Mouse (Mus musculus): ENCODE data around the gene Mien1. TPM values are rescaled to one million over a fixed set of nuclear protein-coding genes. Genes with fewer than 3 reads are reported as not detected.
A peak's percentile ranks its signal among the peaks of the same experiment; 100 is the strongest.

Mien1 gene
- polyA plus RNA-seq, 1 experiment from 2014 or later, result 112 TPM

DNA sequence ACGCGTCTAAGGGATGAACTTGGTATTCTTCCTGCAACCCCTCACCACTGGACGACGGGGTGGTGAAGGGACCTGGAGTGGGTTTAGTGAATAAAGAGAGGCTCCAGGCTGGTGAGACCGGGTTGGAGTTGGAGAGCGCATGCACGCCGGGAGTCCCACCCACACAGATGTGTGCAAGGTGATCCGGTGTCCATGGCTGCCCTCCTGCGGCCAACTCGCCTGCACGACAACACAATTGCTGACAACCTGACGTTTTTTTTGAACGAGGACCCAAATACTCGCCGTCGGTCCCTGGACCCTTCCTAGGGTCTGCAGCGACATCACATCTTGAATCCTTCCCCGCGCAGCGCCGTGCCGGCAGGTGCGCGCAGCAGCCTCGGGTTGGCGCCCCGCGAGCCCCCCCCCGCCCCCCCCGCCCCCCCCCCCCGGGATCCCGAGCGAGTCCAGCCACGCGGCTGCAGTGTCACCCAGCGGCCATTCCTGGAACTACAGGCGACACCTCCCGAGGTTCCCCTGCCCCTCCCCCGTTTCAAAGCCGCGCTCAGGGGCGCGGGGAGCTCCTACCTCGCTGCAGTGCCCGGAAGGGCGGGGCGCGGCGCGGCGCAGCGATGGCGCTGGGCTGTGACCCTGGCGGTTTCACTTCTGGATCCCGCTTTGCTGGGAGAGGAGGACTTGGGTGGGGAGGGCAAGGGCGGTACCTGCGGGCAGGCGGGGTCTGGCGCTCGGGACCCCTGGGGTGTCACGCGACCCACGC lies 18.8 kb upstream of the Mien1 start:
- WGBS, result under 1% methylated on average over 58 of the region's 64 CpGs
- Histone ChIP-seq H3K4me3 (peak overlapping the region; percentile 70), H3K27me3 (ENCODE audit: low read depth, poor library complexity, severe bottlenecking) (peaks cover 55% of the 10 kb centered on the region), H3K36me3 (no peaks in the 10 kb centered on the region), H3K27ac (replicated peaks) (peak overlapping the region; percentile 82), H3K9me3 (replicated peaks) (no peaks in the 10 kb centered on the region), H3K4me1 (peaks cover 19% of the 10 kb centered on the region)
- DNase-seq (ENCODE audit: low spot score), result peak; percentile 84

DNA sequence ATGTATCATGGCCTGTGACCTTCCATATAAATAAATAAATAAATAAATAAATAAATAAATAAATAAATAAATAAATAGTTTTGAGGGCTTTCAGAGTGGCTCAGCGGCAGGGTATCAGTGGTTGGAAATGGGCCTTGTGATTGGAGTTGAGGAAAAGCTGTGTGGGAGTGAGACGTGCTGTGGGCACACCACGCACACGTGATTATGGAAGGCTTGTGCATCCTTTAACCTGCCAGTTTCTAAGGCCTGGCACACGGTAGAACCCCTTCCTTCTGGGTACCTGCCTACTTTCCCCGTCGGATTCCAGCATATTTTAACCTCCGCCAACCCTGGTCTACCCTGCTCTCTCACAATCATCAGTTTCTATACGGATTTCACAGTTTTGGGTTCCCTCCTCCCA lies 18.2 kb upstream of the Mien1 start:
- Histone ChIP-seq H3K27ac (replicated peaks) (peak overlapping the region; percentile 82), H3K27me3 (ENCODE audit: low read depth, poor library complexity, severe bottlenecking) (peaks cover 49% of the 10 kb centered on the region)
- DNase-seq (ENCODE audit: low spot score), result no peak

DNA sequence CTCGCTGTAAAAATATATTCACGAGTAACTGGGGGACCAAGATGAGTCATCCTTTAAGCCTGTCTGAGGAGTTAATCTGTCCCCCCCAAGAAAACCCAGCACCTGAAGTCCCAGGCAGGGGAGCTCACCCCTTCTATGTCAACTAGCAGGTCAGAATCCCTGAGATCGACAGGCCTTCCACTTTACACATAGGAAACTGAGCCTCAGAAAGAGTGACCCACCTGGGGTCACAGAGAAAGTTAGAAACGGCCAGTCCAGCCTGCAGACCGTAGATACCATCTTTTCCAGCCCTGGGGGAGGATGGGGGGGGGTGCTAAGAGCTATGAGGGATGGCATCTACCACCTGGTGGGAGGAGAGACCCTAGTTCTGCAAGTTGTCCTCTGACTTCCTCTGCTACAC lies 17.8 kb upstream of the Mien1 start:
- H3K36me3 ChIP-seq, result no peaks in the 10 kb centered on the region
- no peaks in the 10 kb centered on the region for H3K9me3 ChIP-seq (replicated peaks)
- H3K27me3 ChIP-seq (ENCODE audit: low read depth, poor library complexity, severe bottlenecking), result peaks cover 45% of the 10 kb centered on the region
- 75% methylated on average over 5 of the region's 5 CpGs for WGBS
- DNase-seq (ENCODE audit: low spot score), result no peak
- H3K27ac ChIP-seq (replicated peaks), result no peak overlapping the region
- peaks cover 19% of the 10 kb centered on the region for H3K4me1 ChIP-seq
- H3K4me3 ChIP-seq, result no peak overlapping the region

More for the DNA sequence above, 18.2 kb upstream of the Mien1 start:
- Histone ChIP-seq H3K4me1 (peaks cover 19% of the 10 kb centered on the region), H3K36me3 (no peaks in the 10 kb centered on the region), H3K9me3 (replicated peaks) (no peaks in the 10 kb centered on the region), H3K4me3 (peak overlapping the region; percentile 70)
- WGBS, result 18% methylated on average over 9 of the region's 9 CpGs

DNA sequence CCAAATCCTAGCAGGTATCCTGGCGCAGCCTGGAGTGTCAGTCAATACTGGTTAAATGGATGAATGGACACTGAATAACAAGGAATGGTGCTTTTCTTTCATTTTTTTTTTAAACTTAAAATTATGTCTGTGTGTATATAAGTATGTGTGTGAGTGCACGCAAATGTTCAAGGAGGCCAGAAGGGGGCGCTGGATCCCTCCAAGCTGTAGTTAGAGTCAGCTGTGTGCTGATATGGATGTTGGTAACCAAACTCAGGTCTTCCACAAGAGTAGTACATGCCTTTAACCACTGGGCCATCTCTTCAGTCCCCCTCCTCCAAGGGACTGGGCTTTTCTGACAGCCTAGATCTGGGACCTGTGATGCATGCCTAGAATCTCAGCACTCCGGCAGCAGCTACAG lies 16.7 kb upstream of the Mien1 start:
- Histone ChIP-seq H3K27ac (replicated peaks) (no peak overlapping the region), H3K36me3 (no peaks in the 10 kb centered on the region), H3K27me3 (ENCODE audit: low read depth, poor library complexity, severe bottlenecking) (peaks cover 35% of the 10 kb centered on the region), H3K9me3 (replicated peaks) (no peaks in the 10 kb centered on the region), H3K4me3 (no peak overlapping the region), H3K4me1 (peaks cover 19% of the 10 kb centered on the region)
- DNase-seq (ENCODE audit: low spot score), result no peak
- WGBS, result 83% methylated on average over 4 of the region's 4 CpGs

DNA sequence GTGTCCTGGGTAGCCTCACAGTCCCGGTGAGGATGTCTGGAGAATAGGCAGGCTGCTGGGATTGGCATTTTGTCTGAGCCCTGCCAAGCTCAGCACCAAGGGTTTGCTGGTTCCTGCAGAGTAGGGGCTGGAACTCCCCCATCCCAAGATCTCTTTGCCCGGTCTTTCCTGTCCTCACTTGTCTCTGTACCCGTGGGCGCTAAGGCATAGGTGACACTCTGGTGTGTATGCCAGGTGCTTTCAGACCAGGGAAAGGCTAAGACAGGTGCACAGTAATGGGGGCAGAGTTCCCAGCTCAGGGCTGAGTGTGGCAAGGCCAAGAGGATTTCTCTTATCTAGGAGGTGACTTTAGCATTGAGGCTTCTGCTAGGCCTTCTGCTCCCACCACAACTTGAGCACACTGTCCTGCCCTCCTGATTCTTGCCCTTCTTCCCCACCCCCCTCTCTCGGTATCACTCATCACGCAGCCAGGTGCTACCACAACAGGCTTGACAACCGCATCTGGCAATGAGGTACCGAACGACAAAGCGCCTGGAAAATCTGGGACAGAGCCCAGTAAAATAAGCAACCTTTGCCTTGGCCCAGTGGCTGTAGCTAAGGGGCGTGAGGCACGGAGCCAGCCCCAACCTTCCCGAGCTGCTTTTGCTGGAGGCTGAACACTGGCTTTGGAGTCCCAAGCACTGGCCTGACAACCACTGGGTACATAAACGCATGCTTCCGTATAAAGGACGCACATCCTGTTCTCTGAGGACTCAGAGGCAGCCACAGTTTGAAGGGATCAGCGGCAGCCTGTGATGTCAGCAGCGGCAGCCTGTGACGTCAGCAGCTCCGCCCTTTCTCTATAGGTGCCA lies 11.4 kb upstream of the Mien1 start:
- Histone ChIP-seq H3K36me3 (no peaks in the 10 kb centered on the region), H3K27ac (replicated peaks) (no peak overlapping the region), H3K4me1 (peaks cover 24% of the 10 kb centered on the region), H3K9me3 (replicated peaks) (no peaks in the 10 kb centered on the region), H3K4me3 (no peak overlapping the region), H3K27me3 (ENCODE audit: low read depth, poor library complexity, severe bottlenecking) (peaks cover 47% of the 10 kb centered on the region)
- 89% methylated on average over 20 of the region's 20 CpGs for WGBS
- DNase-seq (ENCODE audit: low spot score), result no peak

DNA sequence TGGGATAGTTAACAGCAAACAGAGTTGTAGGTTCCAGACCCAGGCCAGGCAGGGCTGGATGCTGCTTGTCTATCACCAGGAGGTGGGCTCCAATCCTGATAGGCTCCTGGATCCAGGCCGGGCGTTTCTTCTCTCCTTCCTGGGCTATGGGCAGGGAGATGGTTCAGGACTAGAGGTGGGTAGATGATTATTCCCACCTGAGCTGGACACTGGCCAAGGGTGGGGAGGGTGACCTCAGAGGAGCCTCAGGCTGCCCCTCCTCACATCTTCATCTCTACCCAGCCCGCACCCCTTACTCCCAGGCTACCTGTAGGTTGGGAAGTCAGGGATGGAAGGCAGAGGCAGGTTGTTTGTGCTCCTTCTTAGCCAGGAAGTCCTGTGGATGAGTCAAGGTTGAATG lies 10.6 kb upstream of the Mien1 start:
- H3K27ac ChIP-seq (replicated peaks), result no peak overlapping the region
- peaks cover 50% of the 10 kb centered on the region for H3K27me3 ChIP-seq (ENCODE audit: low read depth, poor library complexity, severe bottlenecking)
- no peaks in the 10 kb centered on the region for H3K9me3 ChIP-seq (replicated peaks)
- H3K4me3 ChIP-seq, result no peak overlapping the region
- H3K4me1 ChIP-seq, result peaks cover 24% of the 10 kb centered on the region
- no peak for DNase-seq (ENCODE audit: low spot score)
- 84% methylated on average over 3 of the region's 3 CpGs for WGBS
- no peaks in the 10 kb centered on the region for H3K36me3 ChIP-seq

DNA sequence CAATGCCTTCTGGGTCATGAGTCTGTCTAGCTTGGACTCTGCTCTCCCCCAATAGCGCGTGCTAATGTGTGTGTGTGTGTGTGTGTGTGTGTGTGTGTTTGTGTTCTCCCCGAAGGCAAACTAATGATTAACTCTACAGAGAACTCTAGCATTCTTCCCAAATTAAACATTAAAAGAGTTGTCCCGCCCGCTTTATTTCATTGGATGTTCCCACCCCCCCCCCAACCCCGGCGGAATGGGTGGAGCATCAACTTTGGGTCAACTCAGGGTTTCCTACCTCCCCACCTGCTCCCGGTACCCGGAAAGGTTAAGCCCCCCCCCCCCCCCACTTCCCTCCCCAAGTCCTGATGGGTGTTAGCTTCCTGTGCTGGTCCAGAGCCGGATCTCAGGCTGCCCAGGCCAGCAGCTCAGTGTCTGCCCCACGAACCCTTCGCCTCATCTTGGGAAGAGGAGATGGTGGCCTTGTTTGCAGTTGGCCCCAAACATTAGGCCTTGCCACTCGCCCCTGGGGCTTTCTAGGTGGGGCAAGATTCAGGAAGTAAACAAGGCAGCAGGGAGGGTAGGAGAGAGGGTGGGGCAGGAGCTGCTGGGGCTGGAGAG lies 9.5 kb upstream of the Mien1 start:
- H3K27ac ChIP-seq (replicated peaks), result no peak overlapping the region
- H3K9me3 ChIP-seq (replicated peaks), result no peaks in the 10 kb centered on the region
- 0 out of 2 replicates have a peak overlapping the region, but pooled peaks have one; percentile 38 for H3K4me3 ChIP-seq
- H3K36me3 ChIP-seq, result no peaks in the 10 kb centered on the region
- WGBS, result 46% methylated on average over 13 of the region's 13 CpGs
- H3K27me3 ChIP-seq (ENCODE audit: low read depth, poor library complexity, severe bottlenecking), result peaks cover 50% of the 10 kb centered on the region
- DNase-seq (ENCODE audit: low spot score), result no peak
- H3K4me1 ChIP-seq, result peaks cover 24% of the 10 kb centered on the region

DNA sequence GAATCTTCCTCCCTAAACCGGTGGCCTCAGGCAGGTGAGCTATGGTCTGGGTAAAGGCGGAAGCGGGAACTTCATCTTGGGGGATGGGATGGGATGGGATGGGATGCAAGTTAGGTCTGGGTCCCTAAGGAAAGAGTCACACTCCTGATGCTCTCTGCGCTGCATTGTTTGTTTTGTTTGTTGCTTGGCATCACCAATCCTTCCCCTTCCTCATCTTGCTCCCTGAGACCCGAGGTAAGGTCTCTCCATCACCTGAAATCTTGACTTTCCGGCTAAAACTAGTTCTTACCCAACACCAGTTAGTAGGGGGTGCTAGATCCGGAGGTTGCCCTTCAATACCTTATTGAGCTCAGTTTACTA lies 8.7 kb upstream of the Mien1 start:
- no peak overlapping the region; the same call in 1 of the 2 replicates for H3K27ac ChIP-seq (replicated peaks)
- H3K36me3 ChIP-seq, result no peaks in the 10 kb centered on the region
- H3K4me1 ChIP-seq, result peaks cover 24% of the 10 kb centered on the region
- H3K4me3 ChIP-seq, result peak overlapping the region; percentile 38
- peaks cover 50% of the 10 kb centered on the region for H3K27me3 ChIP-seq (ENCODE audit: low read depth, poor library complexity, severe bottlenecking)
- H3K9me3 ChIP-seq (replicated peaks), result no peaks in the 10 kb centered on the region
- DNase-seq (ENCODE audit: low spot score), result no peak
- 13% methylated on average over 7 of the region's 7 CpGs for WGBS

DNA sequence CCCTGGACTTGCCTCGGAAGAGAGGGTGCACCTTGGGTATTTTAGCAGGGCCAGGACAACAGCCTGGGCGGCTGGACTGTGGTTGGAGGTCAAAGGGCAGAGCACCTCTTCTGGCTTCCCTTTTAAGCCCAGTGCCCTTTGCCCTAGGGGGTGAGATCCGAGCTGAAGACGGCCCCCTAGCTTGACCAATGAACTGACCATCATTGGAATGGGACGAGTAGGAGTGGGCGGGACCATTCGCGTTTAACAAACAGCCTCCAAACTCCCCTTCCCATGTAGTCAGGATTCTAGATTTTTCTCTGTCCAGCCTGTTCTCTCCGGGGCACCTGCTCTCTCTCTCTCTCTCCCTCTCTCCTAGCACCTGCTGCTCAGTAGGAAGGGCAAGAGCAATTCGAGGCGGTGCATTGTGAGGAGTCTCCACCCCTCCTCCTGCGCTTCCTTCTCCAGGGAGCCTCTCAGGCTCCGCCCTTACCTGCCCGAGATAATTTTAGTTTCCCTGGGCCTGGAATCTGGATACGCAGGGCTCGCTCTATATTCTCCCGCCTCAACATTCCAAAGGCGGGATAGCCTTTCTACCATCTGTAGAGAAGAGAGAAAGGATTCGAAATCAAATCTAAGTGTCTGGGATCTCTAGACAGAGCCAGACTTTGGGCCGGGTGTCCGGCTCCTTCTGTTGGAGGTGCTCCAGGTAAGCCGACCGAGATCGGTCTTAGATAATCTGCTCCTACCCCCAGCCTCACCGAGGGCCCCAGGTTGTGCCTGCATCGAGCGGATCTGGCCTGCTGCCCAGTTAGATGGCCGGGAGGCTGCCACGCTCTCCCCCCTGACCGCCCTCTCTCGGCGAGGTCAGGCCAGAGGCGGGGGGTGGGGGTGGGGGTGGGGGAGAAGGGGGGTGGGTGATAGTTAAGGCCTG lies 8.0 kb upstream of the Mien1 start:
- H3K4me1 ChIP-seq, result peaks cover 24% of the 10 kb centered on the region
- H3K36me3 ChIP-seq, result no peaks in the 10 kb centered on the region
- H3K27ac ChIP-seq (replicated peaks), result no peak overlapping the region; the same call in 1 of the 2 replicates
- peaks cover 50% of the 10 kb centered on the region for H3K27me3 ChIP-seq (ENCODE audit: low read depth, poor library complexity, severe bottlenecking)
- H3K4me3 ChIP-seq, result peak overlapping the region; percentile 38
- WGBS, result 2% methylated on average over 33 of the region's 33 CpGs
- H3K9me3 ChIP-seq (replicated peaks), result no peaks in the 10 kb centered on the region
- DNase-seq (ENCODE audit: low spot score), result peak; percentile 27

DNA sequence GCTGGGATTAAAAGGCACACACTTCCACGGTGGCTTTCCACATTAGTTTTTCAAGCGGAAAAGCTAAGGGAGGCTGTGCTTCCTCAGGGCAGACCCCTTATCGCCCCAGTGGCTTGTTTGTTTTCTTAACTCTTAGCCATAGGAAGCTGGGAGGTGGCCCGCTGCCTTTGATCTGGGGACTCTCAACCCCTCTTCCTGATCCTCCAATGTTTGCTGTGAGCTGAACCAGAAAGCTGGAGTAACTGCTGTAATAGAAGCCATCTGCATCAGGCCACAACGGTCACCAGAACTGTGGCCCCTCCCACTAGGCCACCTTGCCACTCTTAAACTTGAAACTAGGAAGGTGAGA lies 7.4 kb upstream of the Mien1 start, which contains the start of gene Grb7:
TSS of gene Grb7 (plus strand) at position 182 of the 349 bp plus-strand sequence.
- 2% methylated on average over 5 of the region's 5 CpGs for WGBS
- H3K4me1 ChIP-seq, result peaks cover 24% of the 10 kb centered on the region
- H3K27ac ChIP-seq (replicated peaks), result no peak within 1 kb of the TSS; the same call in 1 of the 2 replicates
- peak within 1 kb of the TSS; percentile 38 for H3K4me3 ChIP-seq
- no peaks in the 10 kb centered on the region for H3K36me3 ChIP-seq
- peaks cover 50% of the 10 kb centered on the region for H3K27me3 ChIP-seq (ENCODE audit: low read depth, poor library complexity, severe bottlenecking)
- no peaks in the 10 kb centered on the region for H3K9me3 ChIP-seq (replicated peaks)
- peak; percentile 31 for DNase-seq (ENCODE audit: low spot score)

DNA sequence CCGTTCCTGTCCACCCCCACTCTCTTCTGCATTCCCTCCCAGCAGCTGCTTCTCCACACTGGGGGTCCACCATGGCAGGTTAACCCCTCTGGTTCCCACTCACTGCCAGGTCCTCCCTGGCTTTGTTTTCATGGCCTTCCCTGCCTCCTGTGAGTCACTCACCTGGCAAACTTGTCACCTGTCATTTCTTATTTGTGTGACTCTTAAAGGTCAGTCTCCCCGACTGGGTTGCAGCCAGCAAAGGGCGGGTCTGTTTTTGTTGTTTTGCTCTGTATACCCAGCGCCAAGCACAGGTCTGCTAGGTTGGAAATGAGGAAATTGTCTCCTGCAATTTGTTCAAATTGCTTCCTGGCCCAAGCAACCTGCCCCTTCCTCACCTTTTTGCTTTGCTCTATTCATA lies 6.9 kb upstream of the Mien1 start:
- H3K9me3 ChIP-seq (replicated peaks), result no peaks in the 10 kb centered on the region
- DNase-seq (ENCODE audit: low spot score), result no peak
- H3K27me3 ChIP-seq (ENCODE audit: low read depth, poor library complexity, severe bottlenecking), result peaks cover 50% of the 10 kb centered on the region
- peaks cover 24% of the 10 kb centered on the region for H3K4me1 ChIP-seq
- no peak overlapping the region for H3K27ac ChIP-seq (replicated peaks)
- 63% methylated on average over 4 of the region's 4 CpGs for WGBS
- H3K36me3 ChIP-seq, result no peaks in the 10 kb centered on the region
- H3K4me3 ChIP-seq, result no peak overlapping the region

DNA sequence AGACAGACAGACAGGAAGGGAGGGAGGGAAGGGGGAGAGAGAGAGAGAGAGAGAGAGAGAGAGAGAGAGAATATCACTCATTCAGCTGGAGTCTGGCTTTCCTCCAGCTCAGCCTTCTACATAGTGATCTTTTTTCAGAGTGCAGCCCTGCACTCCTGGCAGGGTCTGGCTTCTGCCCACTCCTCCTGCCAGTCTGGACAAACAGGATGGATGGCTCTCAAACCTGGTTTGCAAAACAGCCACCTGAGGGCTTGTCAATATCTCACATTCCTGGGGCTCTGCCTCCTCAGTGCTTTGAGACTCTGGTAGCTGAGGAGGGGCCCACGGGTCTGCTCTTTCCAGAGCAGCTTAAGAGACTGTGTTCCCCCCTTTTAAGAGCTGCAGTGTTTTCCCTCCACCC lies 6.4 kb upstream of the Mien1 start:
- Histone ChIP-seq H3K27ac (replicated peaks) (no peak overlapping the region), H3K9me3 (replicated peaks) (no peaks in the 10 kb centered on the region), H3K4me3 (no peak overlapping the region), H3K4me1 (peaks cover 24% of the 10 kb centered on the region), H3K27me3 (ENCODE audit: low read depth, poor library complexity, severe bottlenecking) (peaks cover 50% of the 10 kb centered on the region), H3K36me3 (no peaks in the 10 kb centered on the region)
- DNase-seq (ENCODE audit: low spot score), result no peak
- 40% methylated on average over 1 of the region's 1 CpGs for WGBS
